Mouse (Mus musculus): ENCODE results near the gene Hspa2.

Gene Hspa2

DNA sequence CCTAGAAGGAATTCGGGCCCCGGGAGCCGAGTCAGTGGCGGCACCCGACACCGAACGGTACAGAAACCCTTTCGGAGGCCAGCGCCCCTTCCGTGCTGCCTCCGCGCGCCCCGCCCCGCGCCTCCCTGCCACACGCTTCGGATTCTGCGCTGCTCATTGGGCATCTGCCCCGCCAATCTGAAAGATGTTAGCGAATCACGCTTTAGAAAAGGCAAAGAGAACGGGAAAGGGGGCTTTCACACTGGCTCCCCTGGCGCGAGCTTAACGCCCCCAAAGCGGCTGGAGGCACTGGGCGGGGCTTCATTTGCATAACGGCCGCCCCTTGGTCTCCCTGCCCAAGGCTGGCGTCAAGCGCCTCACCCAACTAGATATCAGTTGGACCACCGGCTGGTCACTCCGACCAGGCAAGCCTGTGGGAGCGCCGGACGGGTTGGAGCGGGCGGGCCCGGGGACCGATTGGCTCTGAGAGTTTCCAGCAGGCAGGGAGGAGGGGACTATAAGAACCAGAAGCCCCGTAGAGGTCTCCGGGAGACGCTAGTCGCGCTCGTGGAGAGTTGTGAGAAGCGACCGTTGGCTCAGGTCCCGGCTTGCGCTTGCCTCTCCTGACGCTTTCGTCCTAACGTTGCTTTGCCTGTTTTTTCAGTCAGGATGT is at the start of gene Hspa2:
TSS of gene Hspa2 (plus strand) at position 291 of the 652 bp plus-strand sequence.
- DNase-seq (ENCODE audit: low spot score): peak; percentile 100

DNA sequence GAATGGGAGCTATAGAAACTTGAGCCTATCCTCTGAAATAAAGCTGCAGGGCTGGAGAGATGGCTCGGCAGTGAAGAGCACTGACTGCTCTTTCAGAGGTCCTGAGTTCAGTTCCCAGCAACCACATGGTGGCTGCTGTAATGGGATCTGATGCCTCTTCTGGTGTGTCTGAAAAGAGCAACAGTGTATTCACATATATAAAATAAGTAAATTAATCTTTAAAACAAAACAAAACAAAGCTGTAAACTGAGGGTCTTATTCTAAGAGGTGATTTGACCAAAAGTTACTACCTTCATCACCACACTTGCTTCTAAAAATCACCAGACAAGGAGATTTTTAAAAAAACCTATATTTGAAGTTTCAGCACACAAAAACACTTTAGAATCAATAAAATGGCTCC is 43.1 kb upstream of the Hspa2 start:
- no peak for DNase-seq (ENCODE audit: low spot score)

DNA sequence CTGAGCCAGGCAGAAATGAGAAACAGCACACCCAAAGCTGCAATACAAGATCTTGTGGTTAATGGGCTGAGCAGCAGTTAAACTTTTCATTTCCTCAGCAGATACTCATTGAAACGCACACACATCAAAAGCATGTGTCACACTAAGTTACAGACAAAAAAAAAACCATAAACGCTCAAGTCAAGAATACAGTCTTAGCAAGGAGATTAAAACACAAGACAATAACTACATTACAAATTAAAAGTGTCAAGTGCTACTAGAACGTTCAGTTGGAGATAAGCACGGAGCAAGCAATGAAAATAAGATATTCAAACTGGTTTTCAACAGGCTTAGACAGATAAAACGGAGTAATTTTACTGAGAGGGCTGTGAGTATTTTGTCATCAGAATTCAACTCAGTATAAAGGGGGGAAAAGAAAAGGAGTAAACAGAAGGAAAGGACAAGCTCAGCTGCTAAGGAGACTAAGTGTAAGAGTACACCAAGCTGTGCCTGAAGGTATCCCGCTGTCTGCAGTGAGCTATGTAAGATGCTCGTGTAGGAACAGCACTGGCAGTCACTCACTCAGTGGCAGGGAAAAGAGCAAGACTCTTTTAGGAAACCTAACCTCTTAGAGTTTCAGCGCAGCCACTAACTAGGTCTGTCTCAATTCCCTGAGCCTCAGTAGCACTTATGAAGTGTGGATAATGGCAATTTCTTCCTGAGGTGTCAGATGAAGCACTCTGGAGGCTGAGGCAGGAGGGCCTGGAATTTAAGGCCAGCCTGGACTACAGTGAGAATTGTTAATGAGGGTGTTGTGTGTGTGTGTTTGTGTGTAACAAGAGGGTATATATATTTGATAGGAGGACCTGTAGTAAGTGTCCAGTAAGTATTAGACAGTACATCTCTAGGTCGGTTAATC is 42.3 kb upstream of the Hspa2 start:
- DNase-seq (ENCODE audit: low spot score): no peak

DNA sequence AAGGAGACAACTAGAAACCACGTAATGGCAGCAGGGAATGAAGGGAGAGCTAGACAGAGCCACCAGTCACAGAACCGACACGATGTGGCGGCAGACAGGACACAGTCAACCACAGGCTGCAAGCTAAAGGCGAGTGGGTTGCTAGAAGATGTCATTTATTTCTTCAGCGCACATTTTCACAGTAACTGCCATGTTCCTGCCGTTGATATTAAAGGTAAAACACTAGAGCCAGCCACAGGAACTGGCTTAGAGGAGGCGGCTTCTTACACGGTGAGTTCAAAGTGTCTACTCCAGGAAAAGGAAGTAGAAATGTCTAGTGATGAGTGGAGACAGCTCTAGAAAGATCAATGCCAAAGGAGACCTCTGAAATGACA is 41.7 kb upstream of the Hspa2 start:
- no peak for DNase-seq (ENCODE audit: low spot score)

DNA sequence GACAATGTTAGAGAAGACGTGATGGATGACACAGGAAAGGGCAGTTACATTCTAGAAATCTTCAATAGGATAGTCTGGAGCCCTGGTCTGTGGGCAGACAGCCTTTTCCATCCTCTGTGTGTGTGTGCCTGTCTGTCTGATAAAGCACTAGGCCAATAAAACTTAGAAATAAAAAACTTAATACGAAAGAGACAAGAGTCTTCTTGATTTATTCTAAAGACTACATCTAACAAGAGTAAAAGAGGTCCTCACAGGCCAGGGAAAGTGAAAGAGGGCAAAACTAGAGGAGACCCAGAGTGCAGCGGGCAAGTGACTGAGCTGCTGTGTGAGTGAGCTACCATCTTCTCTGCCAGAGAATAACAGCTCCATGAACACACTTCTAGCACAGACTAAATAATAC is 37.7 kb upstream of the Hspa2 start:
- DNase-seq (ENCODE audit: low spot score): no peak

DNA sequence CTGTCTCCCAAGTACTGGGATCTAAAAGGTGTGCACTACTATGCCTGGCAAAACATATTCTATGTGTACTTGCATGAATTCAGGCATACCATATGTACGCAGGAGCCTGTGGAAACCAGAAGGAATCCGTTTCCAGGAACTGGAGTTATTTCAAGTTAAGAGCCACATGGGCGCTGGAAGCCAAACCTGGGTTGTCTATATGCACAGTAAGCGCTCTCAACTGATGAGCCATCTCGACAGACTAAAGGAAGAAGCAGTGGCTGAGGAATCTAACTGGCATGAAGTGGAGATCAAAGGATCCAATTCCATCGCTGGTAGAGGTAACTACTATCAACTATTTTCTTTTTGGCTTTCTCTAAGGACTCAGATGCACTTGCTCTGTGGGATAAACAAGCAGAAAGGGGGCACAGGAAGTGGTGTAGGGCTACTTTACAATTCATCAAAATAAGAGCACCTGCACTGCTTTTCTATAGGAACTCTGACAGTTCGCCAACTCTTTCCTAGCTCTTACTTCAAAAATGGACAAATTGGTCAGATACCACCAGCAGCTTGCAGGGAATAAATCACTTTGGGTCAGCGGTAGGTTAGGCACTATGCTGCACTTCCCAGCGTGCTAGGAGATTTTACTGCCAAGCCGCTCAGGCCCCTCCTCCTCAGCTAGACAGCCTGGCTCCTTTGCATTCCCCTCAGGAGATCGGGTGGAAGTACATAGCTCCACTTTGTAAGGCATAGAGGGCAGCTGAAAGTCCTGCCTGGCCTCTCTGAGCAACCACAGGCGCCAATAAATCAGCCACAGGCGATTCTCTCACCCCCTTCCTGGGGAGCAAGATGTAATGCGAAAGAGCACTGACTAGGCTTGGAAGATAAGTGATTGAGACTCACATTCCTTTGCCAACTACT is 36.6 kb upstream of the Hspa2 start:
- no peak for DNase-seq (ENCODE audit: low spot score)

DNA sequence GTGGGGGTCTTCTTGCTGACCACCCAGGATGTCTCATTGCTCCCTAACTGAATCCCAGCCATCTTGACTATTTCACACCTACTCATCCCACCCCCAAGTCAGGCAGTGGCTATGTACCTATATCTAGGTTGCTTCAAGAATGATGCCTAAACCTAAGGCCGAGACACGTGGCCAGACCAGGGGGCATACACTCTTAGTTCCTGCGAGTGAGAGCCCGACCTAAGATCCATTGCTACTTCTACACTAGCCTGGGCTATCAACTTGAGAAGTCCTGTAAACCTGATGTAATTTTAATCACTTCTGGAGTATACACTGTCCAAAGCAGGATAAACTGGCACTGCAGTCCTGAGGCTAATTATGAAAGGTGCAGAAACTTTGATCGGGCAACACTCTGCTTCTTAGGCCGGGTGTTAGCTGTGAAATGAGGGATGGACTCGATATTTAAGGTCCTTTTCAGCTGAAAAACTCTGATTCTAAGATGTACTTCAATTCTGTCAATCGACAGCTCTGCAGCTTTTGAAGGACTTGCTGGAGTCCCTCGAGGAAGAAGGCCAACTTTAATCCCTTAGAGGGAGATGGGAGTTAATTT is 35.7 kb upstream of the Hspa2 start:
- no peak for DNase-seq (ENCODE audit: low spot score)

DNA sequence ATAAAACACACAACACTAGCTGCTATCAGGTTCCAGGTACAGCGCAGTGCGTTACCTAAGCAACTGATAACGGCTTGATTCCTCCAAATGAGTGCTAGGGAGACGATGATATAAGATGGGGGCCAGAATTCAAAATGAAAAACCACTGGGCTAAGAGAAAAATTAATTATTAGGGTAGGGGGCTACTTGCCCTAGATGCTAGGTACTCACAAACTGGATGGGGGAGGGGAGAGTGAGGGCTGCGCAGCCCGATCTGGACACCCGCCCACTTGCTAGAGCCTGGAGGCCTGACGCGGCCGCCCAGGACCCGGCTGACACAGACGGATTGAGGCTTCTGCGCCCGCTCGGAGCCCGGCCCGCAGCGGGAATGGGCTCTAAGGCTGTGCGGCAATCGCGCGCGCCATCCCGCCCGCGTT is 35.2 kb upstream of the Hspa2 start:
- no peak for DNase-seq (ENCODE audit: low spot score)

DNA sequence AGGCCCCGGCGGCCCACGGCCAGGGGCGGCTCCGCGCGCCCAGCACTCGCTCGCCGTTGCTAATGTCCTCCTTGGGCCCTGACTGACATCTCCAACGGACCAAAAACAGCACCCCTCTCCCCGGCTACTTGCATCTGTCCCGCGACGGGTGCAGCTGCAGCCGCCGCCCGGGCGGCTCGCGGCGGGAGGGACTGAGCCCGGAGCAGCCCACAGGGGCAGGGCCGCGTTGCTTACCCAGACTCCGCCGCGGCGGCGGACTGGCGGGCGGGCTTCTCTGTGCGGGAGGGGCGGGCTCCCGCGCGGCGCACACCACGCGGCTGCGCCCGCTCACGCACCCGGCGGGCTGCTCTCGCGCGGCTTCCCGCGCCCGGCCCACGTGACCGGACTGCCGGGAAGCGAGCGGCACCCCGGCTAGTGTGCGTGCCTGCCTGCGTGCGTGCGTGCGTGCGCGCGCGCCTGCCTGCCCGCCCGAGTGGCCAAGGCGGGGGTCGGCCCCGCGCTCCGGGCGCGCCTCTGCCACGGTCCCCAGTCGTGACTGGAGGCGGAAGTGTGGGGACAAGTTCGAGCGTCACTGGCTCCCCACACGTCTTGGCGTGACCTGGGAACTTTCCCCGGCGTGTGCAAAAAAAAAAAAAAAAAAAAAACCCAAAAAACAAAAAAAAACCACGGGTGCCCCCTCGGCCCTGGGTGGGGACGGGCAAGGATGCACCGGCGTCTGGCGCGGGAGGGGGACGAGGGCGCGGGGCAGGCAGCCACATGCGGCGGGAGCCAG is 34.6 kb upstream of the Hspa2 start, which contains the start of gene Zbtb25:
TSS of gene Zbtb25 (minus strand) at position 397 of the 772 bp plus-strand sequence.
- DNase-seq (ENCODE audit: low spot score): peak; percentile 89

DNA sequence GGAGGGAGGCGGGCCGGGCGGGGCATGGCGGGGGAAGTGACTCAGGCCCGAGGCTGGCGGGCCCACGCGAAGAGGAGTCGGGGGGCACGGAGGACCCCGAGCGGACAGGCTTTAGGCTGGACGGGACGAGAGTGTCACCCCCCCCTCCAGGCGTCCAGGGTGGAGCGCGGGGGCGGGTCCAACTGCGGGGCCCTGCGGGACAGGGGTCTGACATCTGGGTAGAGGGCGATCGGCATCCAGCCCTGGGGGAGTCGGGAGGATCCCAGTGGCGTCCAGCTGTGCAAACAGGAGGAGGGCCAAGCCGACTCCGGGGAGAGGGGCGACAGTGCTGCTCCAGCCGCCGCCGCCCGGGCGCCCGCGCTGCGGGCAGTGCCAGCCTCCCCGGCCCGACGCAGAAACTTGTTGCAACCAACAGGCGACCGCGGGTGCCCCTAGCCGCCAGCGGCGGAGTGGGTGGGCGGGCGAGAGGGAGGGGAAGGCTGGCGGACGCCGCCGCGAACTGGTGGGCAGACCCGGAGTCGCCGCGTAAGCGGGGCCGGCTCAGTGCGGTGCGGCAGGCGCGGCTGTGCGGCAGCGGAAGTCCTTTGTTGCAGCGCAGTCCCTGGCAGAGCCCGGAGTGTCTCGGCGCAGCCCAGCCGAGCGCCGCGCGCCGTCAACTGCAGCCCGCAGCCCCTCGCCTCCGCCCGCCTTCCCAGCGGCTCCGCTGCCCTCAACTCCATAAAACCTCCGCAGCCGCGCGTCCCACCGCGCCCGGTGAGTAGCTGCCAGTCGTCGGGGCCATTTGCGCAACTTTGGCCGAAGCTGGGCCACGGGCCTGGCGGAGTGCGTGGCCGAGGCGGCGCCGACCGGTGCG is 33.8 kb upstream of the Hspa2 start, which contains the start of gene Zbtb1:
TSS of gene Zbtb1 (plus strand) at position 289 of the 853 bp plus-strand sequence.
- peak; percentile 82 for DNase-seq (ENCODE audit: low spot score)

DNA sequence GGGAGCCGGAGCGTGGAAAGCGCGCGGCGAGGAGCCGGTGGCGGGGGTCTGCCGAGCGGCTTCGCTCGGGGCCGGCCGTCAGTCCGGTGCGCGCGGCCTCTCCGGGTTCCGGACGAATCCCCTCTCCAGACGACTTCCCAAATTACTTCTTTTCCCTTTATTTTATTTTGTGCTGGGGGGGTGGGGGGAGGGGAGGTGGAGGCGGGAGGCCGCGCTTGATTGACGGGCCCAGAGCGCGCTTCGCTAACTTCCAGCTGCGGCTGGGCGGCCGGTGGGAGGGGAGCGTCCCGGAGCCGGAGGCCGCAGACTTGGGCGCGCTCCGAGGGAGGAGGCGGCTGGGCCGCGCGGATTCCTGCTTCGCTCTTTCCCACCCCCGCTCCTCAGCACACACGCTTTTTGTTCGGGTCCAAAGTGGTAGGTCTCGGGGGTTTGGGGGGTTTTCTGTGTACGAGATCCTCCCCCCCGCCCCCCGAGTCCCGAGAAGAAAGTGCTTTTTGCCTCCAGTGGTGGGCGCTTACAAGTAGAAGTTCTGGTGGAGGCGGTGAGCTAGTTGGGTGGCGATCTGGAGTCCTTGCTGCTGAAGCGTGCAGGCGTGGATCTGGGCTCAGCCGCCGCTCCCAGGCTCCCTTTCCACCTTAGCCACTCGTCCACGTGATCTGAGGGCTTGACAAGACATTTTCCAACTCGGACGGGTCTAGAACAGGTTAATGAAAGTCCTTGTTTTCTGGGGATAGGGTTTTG is 33.0 kb upstream of the Hspa2 start:
- DNase-seq (ENCODE audit: low spot score): peak; percentile 85

DNA sequence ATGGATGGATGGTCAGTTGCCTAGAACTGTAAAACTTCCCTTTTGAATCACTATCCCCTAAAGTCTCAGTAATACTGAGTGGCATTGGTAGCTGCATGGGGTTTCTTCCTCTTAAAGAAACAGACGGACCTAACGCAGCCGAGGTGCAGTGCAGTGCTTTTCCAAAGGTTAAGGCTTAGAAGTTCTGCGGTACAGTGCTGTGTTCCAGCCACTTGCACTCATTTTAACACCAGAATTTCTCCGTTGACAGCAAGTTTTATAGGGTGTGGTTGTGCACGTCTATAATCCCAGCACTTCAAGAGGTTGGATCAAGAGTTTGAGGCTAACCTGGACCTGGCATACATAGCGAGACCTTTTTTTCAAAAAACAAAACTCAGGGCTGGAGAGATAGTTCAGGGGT is 31.9 kb upstream of the Hspa2 start:
- no peak for DNase-seq (ENCODE audit: low spot score)

DNA sequence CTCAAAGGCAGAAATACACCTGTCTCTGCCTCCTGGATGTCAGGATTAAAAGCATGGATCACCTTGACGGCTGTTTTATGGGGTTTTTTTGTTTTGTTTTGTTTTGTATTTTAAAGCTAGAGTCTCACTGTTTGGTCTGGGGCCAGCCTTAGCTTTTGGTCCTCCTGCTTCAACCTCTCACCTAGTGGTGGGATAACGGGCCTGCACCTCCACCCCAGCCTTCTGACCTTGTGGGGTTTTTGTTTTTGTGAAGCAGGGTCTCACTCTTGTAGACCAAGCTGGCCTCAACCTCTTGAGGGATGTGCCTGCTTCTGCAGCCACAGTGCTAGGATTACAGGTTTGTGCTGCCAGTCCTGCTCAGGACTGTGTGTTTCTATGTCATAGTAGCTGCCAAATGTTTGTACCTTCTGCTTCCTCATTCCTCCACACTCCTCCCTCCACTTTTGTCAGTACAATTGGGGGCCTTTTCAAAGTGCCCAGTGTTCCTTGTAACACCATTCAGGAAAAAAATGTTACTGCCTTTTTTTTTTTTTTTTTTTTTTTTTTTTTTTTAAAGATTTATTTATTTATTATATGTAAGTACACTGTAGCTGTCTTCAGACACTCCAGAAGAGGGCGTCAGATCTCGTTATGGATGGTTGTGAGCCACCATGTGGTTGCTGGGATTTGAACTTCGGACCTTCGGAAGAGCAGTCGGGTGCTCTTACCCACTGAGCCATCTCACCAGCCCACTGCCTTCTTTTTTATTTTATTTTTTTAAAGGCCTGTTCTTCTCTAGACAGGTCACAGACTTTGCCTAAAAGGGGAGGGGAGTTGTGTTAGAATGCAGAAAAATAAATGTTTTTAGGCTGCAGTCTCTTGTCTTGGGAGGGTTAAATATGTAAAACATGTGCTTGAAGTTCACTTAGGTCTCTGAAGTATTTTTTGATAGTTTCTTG is 30.8 kb upstream of the Hspa2 start:
- no peak for DNase-seq (ENCODE audit: low spot score)

DNA sequence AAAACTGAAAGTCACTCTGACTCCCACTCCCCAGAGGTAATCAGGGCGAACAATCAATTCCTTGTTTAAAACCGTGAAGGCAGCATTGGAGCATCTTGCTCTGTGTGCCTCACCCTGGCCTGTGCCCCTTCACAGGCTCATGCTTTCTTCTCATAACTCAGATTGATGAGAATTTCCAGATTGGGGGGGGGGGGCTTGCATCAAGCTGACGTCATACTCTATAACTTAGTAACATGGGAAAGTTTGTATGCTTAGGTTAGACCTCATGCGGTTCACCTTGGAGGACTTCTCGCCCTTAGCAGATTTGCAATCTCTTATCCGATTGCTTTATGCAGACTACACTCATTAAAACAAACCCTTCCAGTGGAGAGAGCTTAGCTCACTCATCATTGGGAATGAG is 30.0 kb upstream of the Hspa2 start:
- no peak for DNase-seq (ENCODE audit: low spot score)

DNA sequence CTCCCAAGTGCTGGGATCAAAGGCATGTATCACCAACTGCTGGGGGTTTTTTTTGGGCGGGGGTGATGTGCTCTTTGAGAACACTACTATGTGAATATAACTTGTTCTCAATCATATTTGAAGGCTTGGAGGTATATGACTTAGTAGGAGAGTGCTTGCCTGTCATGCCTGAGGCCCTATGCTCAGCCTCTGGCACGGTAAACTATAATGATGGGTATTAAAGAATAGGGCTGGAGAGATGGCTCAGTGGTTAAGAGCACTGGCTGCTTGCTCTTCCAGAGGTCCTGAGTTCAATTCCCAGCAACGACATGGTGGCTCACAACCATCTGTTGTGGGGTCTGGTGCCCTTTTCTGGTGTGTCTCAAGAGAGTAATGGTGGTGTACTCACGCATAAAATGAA is 29.1 kb upstream of the Hspa2 start:
- no peak for DNase-seq (ENCODE audit: low spot score)

DNA sequence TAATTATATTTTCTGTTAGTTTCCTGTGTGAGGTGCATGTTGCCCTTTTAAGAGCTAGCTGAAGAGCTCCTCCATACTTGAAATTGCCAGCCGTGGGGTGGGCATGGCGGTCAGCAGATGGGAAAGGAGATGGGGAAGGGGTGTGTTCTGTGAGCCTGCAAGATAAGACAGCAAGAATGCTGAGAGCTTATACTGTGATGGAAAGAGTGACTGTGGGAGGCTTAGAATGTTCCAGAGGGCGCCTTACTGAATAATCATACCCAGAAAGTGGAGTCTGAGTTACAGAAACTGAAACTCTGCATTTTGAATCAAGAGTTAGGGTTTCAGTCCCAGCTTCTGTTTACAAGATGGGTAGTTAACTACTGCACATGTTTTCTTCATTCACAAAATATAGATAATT is 28.5 kb upstream of the Hspa2 start:
- no peak for DNase-seq (ENCODE audit: low spot score)

DNA sequence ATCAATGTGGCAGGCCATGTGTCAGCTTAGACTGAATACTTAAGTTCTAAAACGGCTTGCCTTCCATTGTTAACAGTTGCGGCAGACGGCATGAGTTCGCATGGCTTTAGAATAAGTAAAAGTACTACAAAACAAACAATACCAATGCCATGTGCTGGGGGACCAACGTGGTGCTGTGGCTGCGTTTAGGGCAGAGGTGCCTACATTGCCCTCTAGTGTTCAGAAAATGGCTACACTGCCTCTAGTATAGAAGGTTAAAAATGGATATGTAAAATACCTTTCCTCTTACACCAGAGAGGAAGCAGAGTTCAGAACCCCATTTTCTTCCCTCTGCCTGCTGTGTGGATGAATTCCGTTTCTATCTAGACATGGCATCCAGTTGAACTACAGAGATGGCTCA is 27.3 kb upstream of the Hspa2 start:
- DNase-seq (ENCODE audit: low spot score): no peak

DNA sequence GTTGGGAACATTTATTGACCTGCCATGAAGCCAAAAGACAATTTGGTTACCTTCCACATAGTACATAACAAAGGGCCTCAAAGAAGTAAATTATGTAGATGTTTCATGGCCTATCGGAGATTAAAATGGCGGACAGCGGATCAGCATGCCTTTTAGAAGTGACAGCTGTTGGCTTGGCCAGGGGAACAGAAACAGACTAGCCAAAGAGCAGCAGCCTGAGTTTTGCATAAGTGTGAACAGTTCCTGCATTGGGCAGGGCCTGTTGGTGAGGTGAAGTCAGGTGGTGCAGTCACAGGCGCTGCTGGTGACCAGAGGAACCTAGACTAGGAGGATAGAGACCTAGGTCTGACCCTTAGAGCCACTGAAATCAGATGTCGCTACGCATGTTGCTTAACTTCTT is 26.9 kb upstream of the Hspa2 start:
- no peak for DNase-seq (ENCODE audit: low spot score)

Data from testis, postnatal 14 days (tissue).